Mouse (Mus musculus) forebrain, embryonic 11.5 days (tissue): ENCODE results near the gene Rdx. TPM values are rescaled to one million over a fixed set of nuclear protein-coding genes. Genes with fewer than 3 reads are reported as not detected.

Source experiments
- ATAC-seq: fragments of 200-750 bp; cut with Nextera tagmentation; replicated peaks from 2 replicates; pipeline ENCODE4 v1.8.0; 2017; ENCODE audit warnings: moderate TSS enrichment; ENCODE audit not compliant: low FRiP score
- DNase-seq: peaks from one replicate; pipeline ENCODE4 v3.0.0-alpha.2; 2017; ENCODE audit warnings: low spot score
- H3K27ac ChIP-seq: fragments of 300-500 bp; sonication (generic); 2 replicates; pipeline ENCODE4 v1.5.1; 2014; ENCODE audit warnings: low read depth, low read length
- H3K27me3 ChIP-seq: fragments of 300-500 bp; sonication (generic); 2 replicates; pipeline ENCODE4 v1.6.1; 2014; ENCODE audit warnings: mild to moderate bottlenecking, low read length, mixed read lengths; ENCODE audit not compliant: control insufficient read depth, insufficient read depth
- H3K36me3 ChIP-seq: fragments of 300-500 bp; sonication (generic); 2 replicates; pipeline ENCODE4 v1.6.1; 2014; ENCODE audit warnings: mild to moderate bottlenecking, low read length, moderate library complexity, mixed read lengths; ENCODE audit not compliant: control insufficient read depth, insufficient read depth
- H3K4me1 ChIP-seq: fragments of 300-500 bp; sonication (generic); replicated peaks from 2 replicates; pipeline ENCODE4 v1.6.1; 2014; ENCODE audit warnings: low read length, mixed read lengths; ENCODE audit not compliant: control insufficient read depth, insufficient read depth
- H3K4me2 ChIP-seq: fragments of 300-500 bp; sonication (generic); 2 replicates; pipeline ENCODE4 v1.6.1; 2014; ENCODE audit warnings: low read depth, mild to moderate bottlenecking, low read length, moderate library complexity, mixed read lengths; ENCODE audit not compliant: severe bottlenecking
- H3K4me3 ChIP-seq: fragments of 300-500 bp; sonication (generic); 2 replicates; pipeline ENCODE4 v1.5.1; 2014; ENCODE audit warnings: low read depth, low read length
- H3K9ac ChIP-seq: fragments of 300-500 bp; sonication (generic); 2 replicates; pipeline ENCODE4 v1.6.1; 2014; ENCODE audit warnings: low read length
- H3K9me3 ChIP-seq: fragments of 300-500 bp; sonication (generic); 2 replicates; pipeline ENCODE4 v1.6.1; 2016; ENCODE audit warnings: low read length, mixed read lengths; ENCODE audit not compliant: control insufficient read depth
- WGBS: fragments of 180-500 bp; shearing (Covaris S2); extraction: QIAGEN DNeasy Blood & Tissue Kit; methylation state at CpG from one replicate; pipeline ENCODE4 v1.1.7; 2014; 5-methylcytosine and 5-hydroxymethylcytosine counted together
- polyA plus RNA-seq: library from polyadenylated mRNA; unstranded; fragments of >200 nt; fragmentation: Nextera tagmentation; extraction: Ambion mirVana; gene quantifications from 2 replicates; pipeline ENCODE4 v1.2.1, GENCODE M21; 2014

Rdx gene
- polyA plus RNA-seq, 1 experiment from 2014 or later = 209 TPM

- H3K27ac ChIP-seq = no peak overlapping the region
- WGBS = 74% methylated on average over 2 of the region's 2 CpGs
- no peaks in the 10 kb centered on the region for H3K27me3 ChIP-seq
- no peak overlapping the region for H3K9ac ChIP-seq
- no peak for ATAC-seq
- no peak for DNase-seq
- H3K9me3 ChIP-seq = no peaks in the 10 kb centered on the region
- no peaks in the 10 kb centered on the region for H3K4me1 ChIP-seq
- no peaks in the 10 kb centered on the region for H3K36me3 ChIP-seq
- no peak overlapping the region for H3K4me2 ChIP-seq
- H3K4me3 ChIP-seq = no peak overlapping the region
Measured at GRCm38 (mm10) chr9:52017824-52018223, 29.1 kb upstream of the Rdx start.

- Histone ChIP-seq H3K4me2 (no peak overlapping the region), H3K27me3 (no peaks in the 10 kb centered on the region), H3K4me3 (no peak overlapping the region), H3K27ac (no peak overlapping the region), H3K4me1 (no peaks in the 10 kb centered on the region), H3K36me3 (no peaks in the 10 kb centered on the region), H3K9me3 (no peaks in the 10 kb centered on the region), H3K9ac (no peak overlapping the region)
- ATAC-seq = no peak
- no peak for DNase-seq
- 94% methylated on average over 1 of the region's 1 CpGs for WGBS
Measured at GRCm38 (mm10) chr9:52018505-52018904, 28.5 kb upstream of the Rdx start.

GRCm38 (mm10) chr9:52027257-52028020 lies 19.5 kb upstream of the Rdx start:
- DNase-seq (no peak), ATAC-seq (no peak)
- Histone ChIP-seq H3K4me1 (no peaks in the 10 kb centered on the region; the same call in 1 of the 2 replicates), H3K36me3 (no peaks in the 10 kb centered on the region), H3K27ac (no peak overlapping the region), H3K27me3 (no peaks in the 10 kb centered on the region), H3K4me2 (no peak overlapping the region), H3K4me3 (no peak overlapping the region), H3K9ac (no peak overlapping the region), H3K9me3 (no peaks in the 10 kb centered on the region)
- 52% methylated on average over 5 of the region's 5 CpGs for whole genome bisulfite sequencing

- Histone ChIP-seq H3K9ac (no peak overlapping the region), H3K36me3 (no peaks in the 10 kb centered on the region), H3K27me3 (no peaks in the 10 kb centered on the region), H3K4me3 (no peak overlapping the region), H3K9me3 (no peaks in the 10 kb centered on the region), H3K27ac (no peak overlapping the region), H3K4me1 (no peaks in the 10 kb centered on the region; the same call in 1 of the 2 replicates), H3K4me2 (no peak overlapping the region)
- whole genome bisulfite sequencing = 75% methylated on average over 9 of the region's 9 CpGs
- DNase-seq (no peak), ATAC-seq (no peak)
Measured at GRCm38 (mm10) chr9:52028521-52029405, 18.2 kb upstream of the Rdx start.

- Histone ChIP-seq H3K4me1 (no peaks in the 10 kb centered on the region; the same call in 1 of the 2 replicates), H3K9me3 (no peaks in the 10 kb centered on the region), H3K4me3 (no peak overlapping the region), H3K4me2 (no peak overlapping the region), H3K27me3 (no peaks in the 10 kb centered on the region), H3K9ac (no peak overlapping the region), H3K27ac (no peak overlapping the region), H3K36me3 (no peaks in the 10 kb centered on the region)
- 76% methylated on average over 2 of the region's 2 CpGs for WGBS
- ATAC-seq = no peak
- no peak for DNase-seq
Measured at GRCm38 (mm10) chr9:52031501-52031900, 15.5 kb upstream of the Rdx start.

- Histone ChIP-seq H3K27me3 (no peaks in the 10 kb centered on the region), H3K4me2 (no peak overlapping the region), H3K36me3 (no peaks in the 10 kb centered on the region), H3K9ac (no peak overlapping the region), H3K27ac (no peak overlapping the region), H3K4me3 (no peak overlapping the region), H3K4me1 (no peaks in the 10 kb centered on the region), H3K9me3 (no peaks in the 10 kb centered on the region)
- 96% methylated on average over 1 of the region's 1 CpGs for WGBS
- DNase-seq = no peak
- ATAC-seq = no peak
Measured at GRCm38 (mm10) chr9:52037493-52037892, 9.5 kb upstream of the Rdx start.

GRCm38 (mm10) chr9:52041657-52042056 lies 5.3 kb upstream of the Rdx start:
- no peak for ATAC-seq
- no peak overlapping the region for H3K27ac ChIP-seq
- no peaks in the 10 kb centered on the region for H3K9me3 ChIP-seq
- H3K4me2 ChIP-seq = no peak overlapping the region
- no peak for DNase-seq
- no peak overlapping the region for H3K9ac ChIP-seq
- no peaks in the 10 kb centered on the region for H3K36me3 ChIP-seq
- no peak overlapping the region for H3K4me3 ChIP-seq
- no peaks in the 10 kb centered on the region for H3K27me3 ChIP-seq
- WGBS = 93% methylated on average over 2 of the region's 2 CpGs
- H3K4me1 ChIP-seq = no peaks in the 10 kb centered on the region

GRCm38 (mm10) chr9:52046686-52047085 lies 287 bp upstream of the Rdx start:
- Histone ChIP-seq H3K9ac (peak overlapping the region; percentile 99; the same call in 1 of the 2 replicates), H3K27ac (no peak overlapping the region), H3K4me3 (peak overlapping the region; percentile 89; the same call in 1 of the 2 replicates)

More at GRCm38 (mm10) chr9:52046686-52047085, 287 bp upstream of the Rdx start:
- no peaks in the 10 kb centered on the region for H3K27me3 ChIP-seq
- H3K36me3 ChIP-seq = no peaks in the 10 kb centered on the region
- no peaks in the 10 kb centered on the region for H3K9me3 ChIP-seq
- 27% methylated on average over 5 of the region's 5 CpGs for WGBS
- ATAC-seq = no peak
- peaks cover 6% of the 10 kb centered on the region; the same call in 1 of the 2 replicates for H3K4me1 ChIP-seq
- H3K4me2 ChIP-seq = peak overlapping the region; percentile 49; the same call in 1 of the 2 replicates
- no peak for DNase-seq
